Mouse (Mus musculus): ENCODE results near the gene Zc2hc1c. TPM values are rescaled to one million over a fixed set of nuclear protein-coding genes. Genes with fewer than 3 reads are reported as not detected.

Zc2hc1c gene
- polyA plus RNA-seq, 1 experiment from 2014 or later = 0.82 TPM

DNA sequence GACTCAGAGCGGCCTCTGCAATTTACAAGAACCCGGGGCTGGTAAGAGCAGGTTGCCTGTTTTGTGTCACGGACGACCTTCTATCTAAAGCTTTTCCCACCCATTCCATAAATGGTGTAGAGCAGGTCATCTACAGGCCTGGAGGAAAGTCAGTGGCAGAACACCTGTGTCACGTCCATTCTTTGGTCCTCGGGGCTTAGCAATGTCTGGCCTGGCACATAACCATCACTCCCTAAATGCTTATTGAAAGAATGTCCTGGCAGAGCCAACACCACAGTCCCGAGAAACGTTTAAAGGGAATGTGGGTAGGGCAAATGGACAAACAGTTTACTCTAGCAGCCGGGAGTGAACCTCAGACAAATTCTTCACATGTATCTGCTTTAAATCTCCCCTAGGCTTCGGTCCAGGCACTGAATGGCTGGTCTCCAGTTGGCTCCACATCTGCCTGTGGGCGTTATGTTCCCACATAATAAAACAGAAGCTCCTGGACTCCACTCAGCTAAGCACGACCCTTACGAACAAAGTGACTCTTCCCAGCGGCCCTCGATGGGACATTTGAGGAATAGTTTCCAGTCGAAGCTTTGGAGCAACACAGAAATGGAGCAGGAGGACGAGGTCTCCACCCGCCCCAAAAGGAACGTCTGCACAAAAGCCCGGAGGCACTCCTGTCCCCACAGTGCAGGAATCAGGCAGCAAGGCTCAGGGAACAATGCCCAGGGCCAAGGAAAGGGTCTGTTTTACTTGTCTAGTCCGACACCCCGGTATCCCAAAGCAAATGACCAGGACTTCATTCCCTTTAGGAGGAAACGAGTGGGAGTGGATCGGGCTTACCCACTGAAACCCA, 988 bp downstream of the Zc2hc1c start:
- Histone ChIP-seq H3K27ac (peak overlapping the region; percentile 84; the same call in 1 of the 2 replicates), H3K4me3 (peak overlapping the region; percentile 72), H3K36me3 (0 out of 2 replicates have a peak, but pooled peaks cover 2% of the 10 kb centered on the region), H3K9me3 (0 out of 2 replicates have a peak, but pooled peaks cover 3% of the 10 kb centered on the region), H3K27me3 (ENCODE audit: insufficient read depth, poor library complexity, severe bottlenecking) (peaks cover 18% of the 10 kb centered on the region; the same call in 1 of the 2 replicates), H3K4me1 (peaks cover 25% of the 10 kb centered on the region)
- WGBS = 51% methylated on average over 24 of the region's 24 CpGs
- DNase-seq (ENCODE audit: low spot score) = no peak

DNA sequence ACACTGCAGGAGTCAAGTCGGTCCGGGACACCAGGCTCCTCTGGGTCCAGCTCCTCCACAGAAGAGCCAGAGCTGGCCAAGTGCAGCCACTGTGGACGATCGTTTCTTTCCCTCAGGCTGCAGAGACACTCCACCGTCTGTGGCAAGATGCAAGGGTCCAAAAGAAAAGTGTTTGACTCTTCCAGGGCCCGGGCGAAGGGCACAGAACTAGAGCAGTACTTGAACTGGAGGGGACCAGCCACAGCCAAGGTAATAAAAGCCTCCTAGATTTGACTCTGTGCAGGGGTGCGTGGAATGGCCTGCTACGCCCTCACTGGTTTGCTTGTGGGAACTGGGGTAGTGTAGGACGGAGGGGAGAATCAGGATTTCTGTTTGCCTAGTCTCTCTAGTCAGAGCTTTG, 2.2 kb downstream of the Zc2hc1c start:
- WGBS = 77% methylated on average over 10 of the region's 10 CpGs
- Histone ChIP-seq H3K4me1 (peaks cover 25% of the 10 kb centered on the region), H3K9me3 (0 out of 2 replicates have a peak, but pooled peaks cover 6% of the 10 kb centered on the region), H3K4me3 (no peak overlapping the region), H3K27ac (no peak overlapping the region), H3K36me3 (0 out of 2 replicates have a peak, but pooled peaks cover 2% of the 10 kb centered on the region), H3K27me3 (ENCODE audit: insufficient read depth, poor library complexity, severe bottlenecking) (peaks cover 18% of the 10 kb centered on the region; the same call in 1 of the 2 replicates)
- DNase-seq (ENCODE audit: low spot score) = no peak

DNA sequence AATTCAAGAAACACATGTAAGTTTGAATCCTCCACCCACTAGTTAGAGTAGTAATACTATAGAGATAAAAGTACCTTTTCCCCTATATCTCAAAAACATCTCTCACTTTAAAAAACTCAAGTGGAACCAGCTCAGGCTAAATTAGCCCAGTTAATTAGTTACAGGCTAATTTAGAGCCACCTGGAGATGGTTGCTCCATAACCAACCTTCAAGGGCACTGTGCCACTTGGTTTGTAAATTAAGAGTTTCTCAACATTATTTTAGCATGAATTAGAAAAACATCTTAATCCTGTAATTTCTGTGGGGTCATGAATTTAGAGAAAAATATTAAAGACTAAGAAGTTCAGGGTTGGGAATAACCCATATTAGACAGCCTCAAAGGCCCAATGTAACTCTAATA, 3.1 kb downstream of the Zc2hc1c start:
- 0 out of 2 replicates have a peak, but pooled peaks cover 2% of the 10 kb centered on the region for H3K36me3 ChIP-seq
- 0 out of 2 replicates have a peak, but pooled peaks cover 6% of the 10 kb centered on the region for H3K9me3 ChIP-seq
- H3K27me3 ChIP-seq (ENCODE audit: insufficient read depth, poor library complexity, severe bottlenecking) = peaks cover 18% of the 10 kb centered on the region; the same call in 1 of the 2 replicates
- no peak for DNase-seq (ENCODE audit: low spot score)
- H3K4me1 ChIP-seq = peaks cover 23% of the 10 kb centered on the region
- no peak overlapping the region for H3K27ac ChIP-seq
- H3K4me3 ChIP-seq = no peak overlapping the region

DNA sequence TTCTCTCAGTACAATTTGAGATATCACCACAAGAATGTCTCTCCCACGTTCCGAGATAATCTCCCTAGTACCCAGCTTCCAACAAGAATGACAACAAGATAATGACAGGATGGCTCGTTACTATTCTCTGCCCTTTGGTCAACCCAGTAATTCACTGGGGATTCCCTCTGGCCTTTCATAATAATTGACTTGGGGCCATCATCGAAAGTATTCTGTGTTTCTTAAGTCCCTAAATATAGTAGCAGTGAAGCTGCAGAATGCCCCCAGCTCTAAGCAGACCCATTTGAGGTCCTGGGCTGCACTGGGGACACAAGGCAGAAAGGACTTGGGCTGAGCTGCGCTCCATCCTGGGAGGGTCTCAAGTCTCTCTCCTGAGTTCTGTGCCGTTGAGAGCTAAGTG, 3.9 kb downstream of the Zc2hc1c start:
- Histone ChIP-seq H3K27me3 (ENCODE audit: insufficient read depth, poor library complexity, severe bottlenecking) (peaks cover 18% of the 10 kb centered on the region; the same call in 1 of the 2 replicates), H3K36me3 (0 out of 2 replicates have a peak, but pooled peaks cover 2% of the 10 kb centered on the region), H3K9me3 (0 out of 2 replicates have a peak, but pooled peaks cover 6% of the 10 kb centered on the region), H3K4me1 (peaks cover 24% of the 10 kb centered on the region), H3K4me3 (no peak overlapping the region), H3K27ac (no peak overlapping the region)
- no peak for DNase-seq (ENCODE audit: low spot score)
- 59% methylated on average over 6 of the region's 6 CpGs for WGBS

DNA sequence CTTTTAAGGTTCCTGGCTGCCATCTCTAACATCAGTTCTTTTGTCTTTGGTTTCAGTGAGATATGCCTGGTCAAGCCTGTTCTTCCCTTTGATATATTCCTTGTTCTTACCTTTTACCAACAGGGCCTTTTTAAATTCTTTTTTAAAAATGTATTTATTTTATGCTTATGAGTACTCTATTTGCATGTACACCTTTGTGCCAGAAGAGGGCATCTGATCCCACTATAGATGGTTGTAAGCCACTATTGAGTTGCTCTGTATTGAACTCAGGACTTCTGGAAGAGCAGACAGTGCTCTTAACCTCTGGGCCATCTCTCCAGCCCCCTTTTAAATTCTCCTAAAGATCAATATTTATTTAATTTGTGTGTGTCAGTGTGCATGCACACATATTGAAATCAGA, 4.5 kb downstream of the Zc2hc1c start:
- DNase-seq (ENCODE audit: low spot score) = no peak
- Histone ChIP-seq H3K27ac (no peak overlapping the region), H3K9me3 (0 out of 2 replicates have a peak, but pooled peaks cover 6% of the 10 kb centered on the region), H3K4me3 (no peak overlapping the region), H3K4me1 (peaks cover 23% of the 10 kb centered on the region), H3K36me3 (0 out of 2 replicates have a peak, but pooled peaks cover 2% of the 10 kb centered on the region), H3K27me3 (ENCODE audit: insufficient read depth, poor library complexity, severe bottlenecking) (peaks cover 18% of the 10 kb centered on the region; the same call in 1 of the 2 replicates)

DNA sequence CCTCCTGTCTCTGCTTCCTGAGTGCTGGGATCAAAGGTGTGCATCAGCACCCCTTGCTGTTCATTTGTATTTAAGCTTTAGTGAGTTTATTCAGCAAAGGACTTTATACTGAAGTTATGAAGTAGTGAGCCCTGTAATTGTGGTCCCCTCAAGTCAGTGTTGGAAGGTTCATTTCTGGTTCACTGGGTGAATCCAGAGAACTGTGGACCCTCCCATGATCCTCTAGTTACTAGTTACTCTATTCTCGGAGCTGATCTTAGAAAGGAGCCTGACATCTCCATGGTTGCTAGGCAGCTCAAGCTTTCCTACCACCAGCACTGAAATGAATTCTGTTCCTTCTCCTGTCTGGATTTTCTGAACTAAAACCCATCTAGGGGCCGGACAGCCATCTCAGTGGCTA, 7.1 kb downstream of the Zc2hc1c start:
- H3K36me3 ChIP-seq = peaks cover 20% of the 10 kb centered on the region
- no peak overlapping the region for H3K27ac ChIP-seq
- H3K9me3 ChIP-seq = 0 out of 2 replicates have a peak, but pooled peaks cover 6% of the 10 kb centered on the region
- WGBS = 86% methylated on average over 2 of the region's 2 CpGs
- no peak for DNase-seq (ENCODE audit: low spot score)
- no peak overlapping the region for H3K4me3 ChIP-seq
- peaks cover 9% of the 10 kb centered on the region; the same call in 1 of the 2 replicates for H3K4me1 ChIP-seq
- peaks cover 5% of the 10 kb centered on the region; the same call in 1 of the 2 replicates for H3K27me3 ChIP-seq (ENCODE audit: insufficient read depth, poor library complexity, severe bottlenecking)

DNA sequence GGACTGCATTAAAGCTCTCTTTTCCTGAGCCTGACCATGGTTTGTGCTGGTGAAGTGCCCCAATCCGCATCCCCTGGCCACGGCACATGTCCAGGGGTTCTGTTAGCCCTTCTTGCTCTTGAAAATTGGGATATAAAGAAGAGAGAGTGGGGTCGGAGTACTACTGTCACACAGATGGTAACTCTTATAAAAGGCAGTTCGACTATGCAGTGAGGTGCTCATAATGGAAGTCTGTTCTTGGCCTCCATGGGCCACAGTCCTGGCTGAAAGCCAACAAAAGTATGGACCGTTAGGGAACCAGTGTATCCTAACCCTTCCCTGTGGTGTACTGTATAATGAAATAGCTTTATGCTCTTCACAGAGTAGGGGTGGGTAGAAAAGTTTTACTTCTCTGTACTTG, 8.5 kb downstream of the Zc2hc1c start:
- Histone ChIP-seq H3K36me3 (peaks cover 34% of the 10 kb centered on the region), H3K27ac (no peak overlapping the region), H3K4me3 (no peak overlapping the region), H3K9me3 (0 out of 2 replicates have a peak, but pooled peaks cover 6% of the 10 kb centered on the region), H3K27me3 (ENCODE audit: insufficient read depth, poor library complexity, severe bottlenecking) (no peaks in the 10 kb centered on the region), H3K4me1 (peaks cover 9% of the 10 kb centered on the region; the same call in 1 of the 2 replicates)
- no peak for DNase-seq (ENCODE audit: low spot score)
- 82% methylated on average over 5 of the region's 5 CpGs for WGBS

DNA sequence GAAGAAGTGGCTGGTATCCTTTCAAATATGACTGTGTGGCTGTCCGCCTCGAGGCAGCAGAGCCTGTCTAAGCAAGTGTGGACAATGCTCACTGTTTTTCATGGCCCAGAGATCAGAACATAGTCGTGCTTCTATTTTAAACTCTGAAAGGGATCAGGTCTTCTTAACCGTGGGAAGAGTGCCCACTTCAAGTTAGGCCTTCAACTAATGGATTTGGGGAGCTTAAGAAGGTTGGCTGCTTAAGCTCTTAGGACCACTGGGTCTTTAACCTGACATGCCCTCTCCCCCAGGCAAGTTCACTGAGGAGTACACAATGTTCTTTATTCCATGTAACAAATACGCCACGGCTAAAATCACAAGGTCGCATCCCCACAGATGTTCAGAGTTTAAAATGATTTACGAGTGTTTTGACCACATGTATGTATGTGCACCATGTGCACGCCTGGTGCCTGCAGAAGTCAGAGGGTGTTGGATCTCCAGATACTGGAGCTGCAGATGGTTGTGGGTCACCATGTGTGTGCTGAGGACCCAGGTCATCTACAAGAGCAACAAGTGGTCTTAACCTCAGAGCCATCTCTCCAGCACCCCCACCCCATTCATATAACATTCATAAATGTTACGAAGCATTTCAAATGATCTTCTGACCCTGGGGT, 9.1 kb downstream of the Zc2hc1c start:
- H3K4me1 ChIP-seq = peaks cover 7% of the 10 kb centered on the region; the same call in 1 of the 2 replicates
- no peak overlapping the region for H3K4me3 ChIP-seq
- 80% methylated on average over 10 of the region's 10 CpGs for WGBS
- no peak overlapping the region for H3K27ac ChIP-seq
- no peaks in the 10 kb centered on the region for H3K27me3 ChIP-seq (ENCODE audit: insufficient read depth, poor library complexity, severe bottlenecking)
- peaks cover 40% of the 10 kb centered on the region for H3K36me3 ChIP-seq
- DNase-seq (ENCODE audit: low spot score) = no peak
- 0 out of 2 replicates have a peak, but pooled peaks cover 6% of the 10 kb centered on the region for H3K9me3 ChIP-seq

DNA sequence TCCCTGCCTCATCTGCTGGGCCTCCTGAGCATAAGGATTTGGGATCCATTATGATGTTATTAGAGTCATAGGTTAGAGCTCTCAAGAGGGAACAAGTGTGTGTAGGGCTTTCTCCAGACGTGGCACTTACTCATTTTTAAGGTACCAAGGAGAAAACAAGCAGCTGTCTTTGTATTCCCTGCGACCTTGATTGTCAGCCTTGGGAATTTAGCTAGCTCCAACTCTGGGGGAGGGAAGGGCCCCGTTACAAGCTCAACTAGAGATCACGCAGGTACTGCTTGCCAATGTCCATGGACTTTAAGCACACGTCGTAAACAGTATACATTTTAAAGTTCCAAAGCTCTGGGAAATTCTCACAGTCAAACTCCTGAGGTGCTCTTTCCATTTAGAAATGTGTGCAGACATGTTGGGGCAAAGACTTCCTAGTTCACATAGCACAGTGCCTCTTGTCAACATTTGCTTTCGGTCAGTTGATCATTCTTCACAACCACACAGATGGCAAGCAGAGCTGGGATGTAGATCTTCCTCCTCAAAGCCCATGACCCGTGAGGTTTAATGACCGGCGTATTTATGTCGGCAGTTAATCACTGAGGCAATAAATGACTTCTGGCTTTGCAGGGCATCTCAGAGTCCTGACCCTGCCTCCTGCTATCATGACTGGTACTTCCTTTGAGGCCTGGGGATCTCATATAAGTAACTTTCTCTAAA, 9.9 kb downstream of the Zc2hc1c start:
- DNase-seq (ENCODE audit: low spot score) = peak; percentile 51
- 86% methylated on average over 11 of the region's 11 CpGs for WGBS

DNA sequence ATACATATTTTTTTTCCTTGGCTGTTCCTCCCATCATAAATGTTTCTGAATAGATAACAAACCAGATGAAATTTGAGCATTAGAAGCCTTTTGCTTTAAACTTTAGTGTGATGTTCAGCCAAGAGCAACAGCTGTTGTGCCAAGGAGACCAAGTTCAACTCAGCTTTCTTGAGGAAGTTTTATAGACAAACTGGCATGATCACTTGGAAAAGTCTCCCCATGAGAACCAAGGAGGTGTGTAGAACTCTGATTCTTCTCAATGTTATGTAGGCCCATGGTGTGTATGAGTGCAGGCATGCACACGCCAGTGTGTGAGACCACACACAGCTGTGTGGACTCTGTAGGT, 10.4 kb downstream of the Zc2hc1c start:
- Histone ChIP-seq H3K4me1 (0 out of 2 replicates have a peak, but pooled peaks cover 5% of the 10 kb centered on the region), H3K4me3 (no peak overlapping the region), H3K36me3 (peaks cover 50% of the 10 kb centered on the region), H3K27ac (no peak overlapping the region), H3K9me3 (0 out of 2 replicates have a peak, but pooled peaks cover 6% of the 10 kb centered on the region), H3K27me3 (ENCODE audit: insufficient read depth, poor library complexity, severe bottlenecking) (no peaks in the 10 kb centered on the region)
- no peak for DNase-seq (ENCODE audit: low spot score)
- 91% methylated on average over 1 of the region's 1 CpGs for whole genome bisulfite sequencing

More for the DNA sequence above, 9.9 kb downstream of the Zc2hc1c start:
- Histone ChIP-seq H3K27me3 (ENCODE audit: insufficient read depth, poor library complexity, severe bottlenecking) (no peaks in the 10 kb centered on the region), H3K27ac (no peak overlapping the region), H3K36me3 (peaks cover 47% of the 10 kb centered on the region), H3K9me3 (0 out of 2 replicates have a peak, but pooled peaks cover 6% of the 10 kb centered on the region), H3K4me1 (0 out of 2 replicates have a peak, but pooled peaks cover 5% of the 10 kb centered on the region), H3K4me3 (no peak overlapping the region)

DNA sequence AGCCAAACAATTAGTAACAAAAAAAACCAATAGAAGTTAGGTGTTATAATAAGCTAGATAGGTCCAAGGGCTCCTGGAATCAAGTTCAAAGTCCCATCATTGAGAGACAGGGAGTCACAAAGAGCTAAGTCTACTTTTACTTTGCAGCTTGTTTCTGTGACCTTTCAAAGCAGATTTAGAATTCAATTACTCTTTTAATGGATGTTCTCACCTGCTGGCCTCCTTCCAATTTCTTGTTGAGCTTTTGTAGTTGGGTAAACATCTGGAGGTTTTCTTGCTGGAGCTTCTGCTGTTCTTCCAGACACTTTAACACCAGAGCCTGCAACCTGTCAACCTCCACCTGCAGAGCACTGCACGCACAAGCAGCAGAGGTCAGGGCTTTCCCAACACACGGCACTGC, 14.9 kb downstream of the Zc2hc1c start:
- Histone ChIP-seq H3K4me1 (peaks cover 6% of the 10 kb centered on the region; the same call in 1 of the 2 replicates), H3K27ac (no peak overlapping the region), H3K4me3 (no peak overlapping the region), H3K9me3 (no peaks in the 10 kb centered on the region), H3K27me3 (ENCODE audit: insufficient read depth, poor library complexity, severe bottlenecking) (no peaks in the 10 kb centered on the region), H3K36me3 (peaks cover 92% of the 10 kb centered on the region)
- no peak for DNase-seq (ENCODE audit: low spot score)
- WGBS = 61% methylated on average over 2 of the region's 2 CpGs

DNA sequence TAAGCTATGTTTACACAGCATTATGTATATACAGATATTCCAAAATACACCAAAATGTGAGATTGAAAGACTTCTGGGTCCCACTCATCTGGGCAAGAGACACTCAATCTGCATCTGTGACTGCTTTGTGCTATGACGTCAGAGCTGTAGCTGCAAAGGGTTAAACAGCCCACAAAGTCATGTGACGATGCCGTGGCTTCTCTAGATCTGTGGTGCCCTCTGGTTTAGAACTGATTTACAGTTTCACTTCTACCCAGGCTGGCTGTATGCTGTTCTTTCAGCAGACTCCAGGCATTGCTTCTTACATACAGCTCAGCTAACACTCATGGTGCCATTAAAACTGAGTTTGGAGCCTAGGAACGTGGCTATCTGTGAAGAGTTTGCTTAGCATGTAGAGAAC, 16.3 kb downstream of the Zc2hc1c start:
- Histone ChIP-seq H3K9me3 (no peaks in the 10 kb centered on the region), H3K36me3 (peaks cover 98% of the 10 kb centered on the region), H3K27ac (no peak overlapping the region), H3K27me3 (ENCODE audit: insufficient read depth, poor library complexity, severe bottlenecking) (no peaks in the 10 kb centered on the region), H3K4me3 (no peak overlapping the region), H3K4me1 (peaks cover 6% of the 10 kb centered on the region; the same call in 1 of the 2 replicates)
- no peak for DNase-seq (ENCODE audit: low spot score)
- 82% methylated on average over 4 of the region's 4 CpGs for whole genome bisulfite sequencing

All from heart, embryonic 10.5 days (tissue).